Mouse (Mus musculus): ENCODE measurements around the gene Cdc26. TPM values are rescaled to one million over a fixed set of nuclear protein-coding genes. Genes with fewer than 3 reads are reported as not detected.

The Cdc26 gene
- total RNA-seq, 2 experiments from 2014 or later = 46.2 to 47.1 TPM

Other genes starting within 250 kb of the Cdc26 start
- 10 to 100 TPM; 20.3 to 20.7 TPM for gene Zfp37, start 177.6 kb downstream of the Cdc26 start, total RNA-seq (2021)
- gene Slc31a2, start 146.1 kb downstream of the Cdc26 start, total RNA-seq (2021) = 1 to 10 TPM; 7.1 to 9.8 TPM
- gene Fkbp15, start 48.1 kb downstream of the Cdc26 start, total RNA-seq (2021) = 10 to 100 TPM; 37.3 to 40.2 TPM
- gene Slc31a1, start 47.9 kb downstream of the Cdc26 start, total RNA-seq (2021) = 10 to 100 TPM; 27.9 to 29.8 TPM
- gene Prpf4, start 155 bp upstream of the Cdc26 start, total RNA-seq (2021) = 10 to 100 TPM; 11.5 to 11.6 TPM
- not detected for gene Rnf183, start 26.6 kb upstream of the Cdc26 start, total RNA-seq (2021)
- gene Wdr31, start 62.3 kb upstream of the Cdc26 start, total RNA-seq (2021) = 1 to 10 TPM; 9.0 to 9.4 TPM
- gene Bspry, start 71.4 kb upstream of the Cdc26 start, total RNA-seq (2021) = under 1 TPM; 0.42 to 0.70 TPM
- 1 to 10 TPM; 9.1 to 9.8 TPM for gene Hdhd3, start 94.8 kb upstream of the Cdc26 start, total RNA-seq (2021)
- gene Alad, start 111.3 kb upstream of the Cdc26 start, total RNA-seq (2021) = 10 to 100 TPM; 22.2 to 25.4 TPM
- 10 to 100 TPM; 19.5 to 24.4 TPM for gene Pole3, start 116.4 kb upstream of the Cdc26 start, total RNA-seq (2021)
- under 1 TPM; 0.33 to 0.61 TPM for gene 4933430I17Rik, start 116.7 kb upstream of the Cdc26 start, total RNA-seq (2021)
- 10 to 100 TPM; 22.2 to 27.2 TPM for gene Rgs3, start 151.2 kb upstream of the Cdc26 start, total RNA-seq (2021)